Mouse (Mus musculus): ENCODE results near the gene Epb41l4b.

Epb41l4b gene

GRCm38 (mm10) chr4:56946641-56947640 is 196.3 kb downstream of the Epb41l4b start, which contains the start of gene Tmem245:
Gene Tmem245 (minus strand): TSS chr4:56947437.
- intact Hi-C loops (cut with DNase I), result no loop called here

GRCm38 (mm10) chr4:56946180-56946579 is 197.1 kb downstream of the Epb41l4b start:
- intact Hi-C loops (cut with DNase I), result no loop called here

- intact Hi-C loops (cut with DNase I), result no loop called here
Observed at GRCm38 (mm10) chr4:56944286-56944685, 199.0 kb downstream of the Epb41l4b start.

GRCm38 (mm10) chr4:56943258-56943657 is 200.0 kb downstream of the Epb41l4b start:
- intact Hi-C loops (cut with DNase I), result no loop called here

- intact Hi-C loops (cut with DNase I), result no loop called here
Observed at GRCm38 (mm10) chr4:56942567-56942966, 200.7 kb downstream of the Epb41l4b start.

Measured in adrenal gland (tissue).